Mouse (Mus musculus) macrophage (primary cell): ENCODE data around the gene Ccna2. TPM values are rescaled to one million over a fixed set of nuclear protein-coding genes. Genes with fewer than 3 reads are reported as not detected.

Experiments used
- H3K27ac ChIP-seq: fragments of 350-480 bp; formaldehyde crosslinking; 2 replicates; pipeline ENCODE4 v1.9.0; 2021
- H3K36me3 ChIP-seq: fragments of 350-480 bp; formaldehyde crosslinking; 2 replicates; pipeline ENCODE4 v1.9.0; 2021; ENCODE audit errors: inconsistent target
- H3K4me3 ChIP-seq: fragments of 350-480 bp; formaldehyde crosslinking; 2 replicates; pipeline ENCODE4 v1.9.0; 2021; ENCODE audit errors: inconsistent target
- H3K79me2 ChIP-seq: fragments of 350-480 bp; formaldehyde crosslinking; 2 replicates; pipeline ENCODE4 v1.9.0; 2021; ENCODE audit errors: inconsistent target
- WGBS: methylation state at CpG from one replicate; pipeline ENCODE4 v1.1.7; 2026; ENCODE audit warnings: inconsistent platforms; ENCODE audit not compliant: missing documents; 5-methylcytosine and 5-hydroxymethylcytosine counted together
- polyA plus RNA-seq: library from polyadenylated mRNA; stranded (reverse); fragments of 250-400 nt; gene quantifications from 3 replicates; pipeline ENCODE4 v1.2.4, GENCODE M21; 2018; ENCODE audit warnings: inconsistent platforms

Ccna2 gene
- polyA plus RNA-seq, 1 experiment from 2014 or later, result 13.7 TPM

- H3K4me3 ChIP-seq, result no peak within 1 kb of the TSS
- no peak within 1 kb of the TSS for H3K27ac ChIP-seq
- WGBS, result 2% methylated on average over 51 of the region's 51 CpGs
- H3K36me3 ChIP-seq, result no peaks in the 10 kb centered on the region
- H3K79me2 ChIP-seq, result no peaks in the 10 kb centered on the region
These were observed 50.6 kb downstream of the Ccna2 start, which contains the start of gene Gm11549 for GRCm38 (mm10) chr3:36521073-36522060. Gene Gm11549 (minus strand): TSS chr3:36521813.

GRCm38 (mm10) chr3:36516196-36516595 lies 55.8 kb downstream of the Ccna2 start:
- H3K4me3 ChIP-seq, result no peak overlapping the region
- 95% methylated on average over 9 of the region's 9 CpGs for WGBS
- H3K36me3 ChIP-seq, result no peaks in the 10 kb centered on the region
- no peaks in the 10 kb centered on the region for H3K79me2 ChIP-seq
- H3K27ac ChIP-seq, result no peak overlapping the region

Other genes starting within 250 kb of the Ccna2 start
- gene Anxa5, start 96.3 kb downstream of the Ccna2 start, polyA plus RNA-seq, result 668 to 1,026 TPM (median 746 TPM) in 3 replicates
- gene 1810062G17Rik, start 96.2 kb downstream of the Ccna2 start, polyA plus RNA-seq, result not detected in 3 replicates
- not detected in 3 replicates for gene Gm11549, start 50.3 kb downstream of the Ccna2 start, polyA plus RNA-seq
- gene Exosc9, start 19.5 kb downstream of the Ccna2 start, polyA plus RNA-seq, result 31.2 to 72.0 TPM (median 51.3 TPM) in 3 replicates
- 5.8 to 12.6 TPM (median 7.9 TPM) in 3 replicates for gene Bbs7, start 41.3 kb upstream of the Ccna2 start, polyA plus RNA-seq
- not detected in 3 replicates for gene Trpc3, start 118.0 kb upstream of the Ccna2 start, polyA plus RNA-seq